Mouse (Mus musculus): ENCODE measurements around the gene Cyp2ab1. TPM values are rescaled to one million over a fixed set of nuclear protein-coding genes. Genes with fewer than 3 reads are reported as not detected.
A peak's percentile ranks its signal among the peaks of the same experiment; 100 is the strongest.
"Not testable (repeated sequence)": the region's sequence is repeated elsewhere in the genome, so short reads cannot be mapped to it uniquely, and the experiment has no call there.

Cyp2ab1 gene
- 1 to 10 TPM in 1 of 2 experiments, not detected in 1; 1.1 TPM for total RNA-seq (2021)
- long read RNA-seq, experiment 1 = 0 reads
- long read RNA-seq, experiment 2 = 0 reads

DNA sequence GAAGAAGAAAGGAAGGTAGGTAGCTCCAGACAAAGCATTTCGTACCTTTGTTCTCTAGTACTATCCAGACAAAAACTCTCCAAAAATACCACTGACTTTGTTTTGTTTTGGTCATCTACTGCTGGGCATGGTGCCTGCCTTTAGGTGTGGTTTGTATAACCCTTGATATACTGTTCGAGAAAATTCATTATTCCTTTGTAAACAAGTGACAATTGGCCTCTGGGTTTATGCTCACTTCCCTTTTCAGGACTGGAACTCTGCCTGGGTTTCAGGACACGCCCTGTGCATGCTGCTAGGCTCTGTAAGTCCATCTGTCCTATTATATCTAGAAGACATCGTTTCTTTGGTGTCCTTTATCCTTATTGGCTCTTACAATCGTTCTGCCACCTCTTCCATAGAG is at the start of gene Cyp2ab1:
Gene Cyp2ab1 (minus strand): TSS at position 119 of the 400 bp plus-strand sequence.
- no peak for DNase-seq

DNA sequence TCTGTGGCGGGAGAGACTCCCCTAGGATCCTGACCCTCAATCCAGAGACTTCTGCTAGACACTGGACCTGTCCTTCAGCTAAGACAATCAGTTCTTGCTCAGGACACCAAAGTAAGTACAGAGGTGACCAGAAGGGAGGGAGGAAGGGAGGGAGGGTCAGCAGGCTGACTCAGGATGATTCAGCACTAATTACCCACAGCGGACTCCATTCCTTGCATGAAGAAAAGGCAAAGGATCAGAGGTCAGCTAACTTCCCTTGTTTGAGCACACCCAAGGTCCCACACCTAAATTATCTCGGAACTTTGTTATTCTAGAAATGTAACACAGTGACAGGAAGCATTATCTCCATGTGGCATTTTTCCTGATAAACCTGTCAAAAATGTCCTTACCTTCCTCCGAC is 46.5 kb upstream of the Cyp2ab1 start:
- no peak for DNase-seq

DNA sequence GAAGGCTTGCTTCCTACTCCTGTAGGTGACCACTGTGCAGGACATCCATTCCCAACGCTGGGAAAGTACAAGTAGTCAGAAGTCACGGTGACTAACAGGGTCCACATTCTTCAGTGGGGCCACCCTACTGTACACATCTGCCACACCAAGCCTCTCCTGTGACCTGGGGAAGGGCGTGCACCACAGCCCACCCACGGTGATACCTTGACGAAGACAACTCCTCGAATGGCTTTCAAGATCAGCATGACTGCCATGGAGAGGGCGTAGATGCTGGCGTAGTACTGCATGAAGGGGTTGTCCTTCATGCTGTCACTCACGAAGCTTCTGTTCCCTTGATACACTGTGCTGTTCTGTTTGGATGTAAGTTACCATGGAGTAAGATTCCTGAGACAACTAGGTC is 43.0 kb upstream of the Cyp2ab1 start:
- DNase-seq = no peak

DNA sequence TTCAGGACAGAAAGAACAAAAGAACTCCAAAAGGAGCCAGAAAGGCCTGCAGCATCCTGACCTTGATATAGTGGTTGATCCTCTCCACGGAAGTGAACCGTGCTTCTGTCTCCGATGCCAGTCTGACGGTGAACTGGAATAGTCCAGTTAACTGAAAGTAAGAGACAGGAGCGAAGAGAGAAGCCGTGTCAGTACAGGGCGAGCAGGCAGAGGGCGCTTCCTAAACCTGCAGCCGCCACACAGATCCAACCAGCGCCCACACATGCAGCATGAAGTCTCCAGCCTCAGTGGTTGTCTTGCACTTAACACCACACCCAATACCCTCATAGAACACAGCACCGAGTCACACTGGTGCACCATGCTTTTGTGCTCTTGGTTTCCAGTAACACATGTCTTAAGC is 36.9 kb upstream of the Cyp2ab1 start:
- no peak for DNase-seq

DNA sequence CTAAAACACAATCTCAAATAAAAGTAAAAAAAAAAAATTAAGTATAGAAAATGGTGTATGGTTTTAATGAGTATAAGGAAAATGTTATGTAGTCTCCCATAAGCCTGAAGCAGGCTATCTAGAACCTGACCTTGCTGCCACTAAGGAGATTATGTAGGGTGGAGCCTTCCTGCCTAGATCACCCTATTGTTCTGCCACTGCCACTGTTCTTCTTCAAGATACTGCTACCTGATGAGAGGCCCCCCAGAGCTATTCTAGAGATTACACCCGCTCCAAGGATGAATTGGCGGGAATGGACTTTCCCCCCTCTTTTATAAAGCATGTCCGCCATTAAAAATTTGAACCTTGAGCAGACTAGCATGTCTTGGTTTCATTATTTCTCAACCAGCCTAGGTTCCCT is 36.3 kb upstream of the Cyp2ab1 start:
- DNase-seq = not testable (repeated sequence)

DNA sequence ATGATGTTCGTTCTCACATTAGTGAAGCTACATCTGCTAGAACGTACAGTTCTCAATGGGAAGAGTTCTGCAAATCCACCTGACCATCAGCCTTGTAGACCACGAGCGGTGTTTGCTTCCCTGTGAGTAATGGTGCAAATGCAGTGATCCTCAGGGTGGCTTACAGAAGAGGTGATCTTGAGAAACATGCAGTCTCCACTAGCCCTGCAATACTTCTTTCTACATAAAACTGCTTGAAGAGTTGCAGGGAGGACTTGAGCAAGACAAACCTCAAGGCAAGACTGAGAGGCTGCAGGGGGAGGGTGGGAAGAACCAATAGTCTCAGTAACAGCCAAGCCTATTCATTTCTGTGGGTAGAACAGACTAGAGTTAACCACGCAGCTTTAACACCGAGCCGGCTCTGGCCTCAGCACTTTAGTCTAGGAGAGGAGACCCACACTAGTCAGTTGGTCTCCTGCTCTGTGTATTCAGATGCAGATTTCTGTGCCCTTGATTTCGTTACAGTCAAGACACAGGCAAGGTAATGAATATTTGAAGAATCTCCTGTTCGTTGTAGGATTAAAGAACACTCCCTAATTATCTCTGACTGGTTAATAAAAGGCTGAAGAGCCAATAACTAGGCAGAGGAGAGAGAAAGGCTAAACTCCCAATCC is 34.6 kb upstream of the Cyp2ab1 start:
- no peak for DNase-seq

DNA sequence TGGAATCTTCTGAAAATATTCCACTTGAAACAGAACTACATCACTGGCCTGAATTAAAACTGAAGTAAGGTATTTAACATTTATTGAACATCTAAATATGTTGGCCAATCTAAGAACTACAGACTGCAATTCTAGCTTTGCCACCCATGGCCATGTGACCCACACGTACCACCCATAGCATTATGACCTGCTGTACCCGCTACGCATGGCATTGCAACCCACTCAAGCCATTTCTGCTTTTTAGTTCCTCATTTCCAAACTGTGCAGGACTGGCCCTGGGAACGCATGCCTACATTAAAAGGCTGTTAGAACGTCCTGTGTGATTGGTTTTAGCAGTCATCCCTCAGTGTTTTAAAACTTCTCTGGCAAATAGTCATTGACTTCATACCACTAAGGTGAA is 32.6 kb upstream of the Cyp2ab1 start:
- DNase-seq = no peak

DNA sequence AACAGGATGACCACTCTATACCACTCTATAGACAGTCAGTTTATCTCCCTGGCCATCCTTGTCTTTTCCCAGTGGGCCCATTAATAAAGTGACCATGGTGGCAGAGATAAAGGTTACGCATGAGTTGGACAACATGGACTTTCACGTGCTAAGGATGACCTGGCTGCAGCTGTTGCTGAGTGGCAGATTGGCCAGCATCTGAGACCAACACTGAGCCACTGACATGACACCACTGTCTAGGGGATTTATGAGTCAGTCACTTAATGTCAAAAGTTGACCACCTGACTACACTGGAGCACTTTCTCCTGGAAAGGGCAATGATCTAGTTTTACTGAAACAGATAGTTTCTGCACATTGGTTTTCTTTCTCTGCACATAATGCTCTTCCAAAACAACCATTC is 29.6 kb upstream of the Cyp2ab1 start:
- no peak for DNase-seq

DNA sequence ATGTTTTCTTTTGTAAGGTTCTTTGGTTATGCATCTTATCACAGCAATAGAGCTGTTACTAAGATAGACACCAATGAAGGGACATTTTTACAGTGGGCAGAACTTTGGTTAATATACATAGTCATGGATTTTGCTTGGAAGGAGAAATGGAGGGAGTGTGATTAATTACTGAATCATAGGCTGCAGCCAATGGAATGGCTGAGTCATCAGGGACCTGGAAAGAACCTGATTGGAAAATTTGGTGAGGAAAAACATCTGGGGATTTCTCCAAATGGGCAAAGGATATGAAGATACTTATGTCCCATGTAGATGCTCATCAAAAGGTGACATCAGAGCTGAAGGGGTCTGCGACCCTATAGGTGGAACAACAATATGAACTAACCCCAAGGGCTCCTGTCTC is 28.8 kb upstream of the Cyp2ab1 start:
- no peak for DNase-seq

DNA sequence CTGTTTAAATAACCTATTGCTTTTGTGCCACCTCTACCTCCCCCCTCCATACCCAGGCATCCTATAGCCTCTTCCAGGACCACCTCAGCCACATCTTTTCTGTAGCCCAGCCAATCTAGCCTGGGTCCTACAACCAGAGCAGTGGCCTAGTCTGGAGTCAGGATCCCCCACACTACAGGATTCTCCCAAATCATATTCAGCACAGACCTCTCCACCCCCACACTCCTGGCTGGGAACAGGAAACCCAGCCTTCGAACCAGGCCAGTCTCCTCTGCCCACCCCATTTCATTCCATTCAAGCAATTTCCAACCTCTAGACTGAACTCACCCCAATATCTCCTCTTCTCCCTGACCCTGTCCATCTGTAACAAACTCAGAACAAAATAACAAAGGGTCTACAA is 20.3 kb upstream of the Cyp2ab1 start:
- DNase-seq = no peak

DNA sequence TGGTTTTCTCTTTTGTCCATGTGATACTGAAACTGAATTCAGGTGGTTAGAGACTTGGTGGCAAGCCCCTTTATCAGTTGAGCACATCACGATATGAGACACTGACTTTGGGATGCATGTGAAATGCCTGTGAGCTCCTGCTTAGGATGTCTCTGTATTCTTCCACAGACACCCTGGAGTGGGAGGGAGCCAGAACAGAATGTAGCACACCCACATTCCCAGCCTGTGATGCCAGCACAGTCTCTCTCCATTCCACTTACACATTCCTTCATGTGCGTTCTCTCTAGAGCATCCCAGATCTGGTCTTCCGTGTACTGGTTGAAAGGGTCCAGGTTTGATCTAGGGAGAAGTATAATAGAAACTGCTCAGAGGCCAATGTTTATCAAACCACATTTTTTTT is 13.4 kb upstream of the Cyp2ab1 start:
- no peak for DNase-seq

DNA sequence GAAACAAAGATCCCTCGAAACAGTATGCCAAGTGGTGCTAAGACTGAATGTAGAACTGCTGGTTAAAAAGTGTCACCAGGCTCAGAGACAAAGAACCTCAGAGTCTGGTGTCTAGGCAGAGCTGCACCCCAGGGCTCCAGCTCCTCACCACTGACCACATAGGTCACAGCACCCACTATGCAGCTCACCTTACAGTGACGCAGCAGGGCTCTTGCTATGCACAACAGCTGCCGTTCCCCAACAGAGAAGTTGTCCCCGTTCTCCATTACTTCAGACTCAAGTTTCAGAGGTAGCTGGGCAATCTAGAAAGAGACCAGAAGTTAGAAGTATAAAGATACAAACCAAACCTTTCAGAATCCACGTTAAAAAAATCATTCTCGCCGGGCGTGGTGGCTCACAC is 9.7 kb upstream of the Cyp2ab1 start:
- no peak for DNase-seq

DNA sequence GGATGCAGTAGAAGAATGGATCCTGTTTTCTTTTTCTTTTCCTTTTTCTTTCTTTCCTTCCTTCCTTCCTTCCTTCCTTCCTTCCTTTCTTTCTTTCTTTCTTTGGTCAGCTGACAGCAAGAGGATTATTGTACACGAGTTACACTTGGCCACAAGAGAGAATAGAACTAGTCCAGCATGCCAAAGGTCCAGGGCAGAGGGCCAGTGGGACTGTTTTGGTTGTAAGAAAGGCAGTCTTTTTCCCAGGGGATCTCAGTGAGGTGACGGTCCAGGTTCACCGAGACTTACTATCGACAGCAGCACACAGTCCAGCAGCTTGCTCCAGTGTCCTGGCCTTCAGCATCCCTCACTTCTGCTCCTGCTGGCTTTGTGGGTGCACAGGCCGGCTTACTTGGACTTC is 3.1 kb upstream of the Cyp2ab1 start:
- DNase-seq = peak; percentile 51

DNA sequence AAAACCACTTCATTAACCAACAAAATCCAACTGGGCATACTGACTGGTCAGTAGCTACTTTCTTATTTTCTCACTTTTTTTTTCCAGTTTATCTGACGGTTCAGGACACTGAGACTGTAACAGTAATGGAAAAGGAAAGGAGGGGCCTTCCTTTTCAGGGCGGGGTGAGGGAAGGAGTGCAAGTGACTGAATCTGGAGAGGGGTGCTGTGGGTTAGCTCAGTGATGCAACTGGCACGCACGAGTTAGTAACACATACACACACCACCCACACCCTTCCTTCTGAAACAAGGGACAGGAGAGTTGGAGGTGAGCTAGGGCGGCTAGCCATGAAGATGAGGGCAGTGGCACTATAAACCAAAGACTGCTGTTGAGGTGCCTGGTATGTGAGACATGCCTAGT is 1.3 kb downstream of the Cyp2ab1 start:
- no peak for DNase-seq

DNA sequence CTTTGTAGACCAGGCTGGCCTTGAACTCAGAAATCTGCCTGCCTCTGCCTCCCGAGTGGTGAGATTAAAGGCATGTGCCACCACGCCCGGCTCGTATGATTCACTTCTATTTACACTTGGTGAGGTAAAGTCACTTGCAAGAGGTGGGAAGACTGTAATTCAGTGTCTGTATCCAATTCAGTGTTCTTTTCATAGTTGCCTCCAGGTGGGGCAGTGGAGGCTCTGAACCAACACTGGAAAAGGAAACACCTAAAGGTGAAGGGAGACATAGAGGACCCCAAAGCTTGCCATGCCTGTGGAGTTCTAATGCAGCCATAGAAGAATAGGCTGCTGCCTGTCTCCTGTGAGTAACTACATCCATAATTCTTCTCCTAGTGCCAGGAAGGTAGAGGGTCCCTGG is 2.9 kb downstream of the Cyp2ab1 start:
- DNase-seq = no peak

DNA sequence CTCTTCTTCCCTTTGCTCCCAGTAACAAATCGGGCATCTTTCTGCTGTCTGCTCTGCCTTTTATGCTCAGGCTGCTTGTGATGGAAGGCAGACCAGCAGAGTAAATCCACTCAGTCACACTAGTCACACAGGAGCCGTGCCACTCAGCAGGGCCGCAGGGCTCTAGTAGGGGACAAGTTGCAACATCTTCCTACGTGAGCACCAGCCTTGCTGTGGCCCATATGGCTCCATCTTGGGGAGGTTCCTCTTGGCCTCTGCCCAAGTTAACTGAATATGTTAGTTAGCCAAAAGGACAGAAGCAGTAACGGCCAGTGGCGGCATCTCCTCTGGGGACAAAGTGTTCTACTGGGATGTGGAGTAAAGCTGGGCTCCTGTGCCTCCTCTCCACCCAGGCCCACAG is 8.4 kb downstream of the Cyp2ab1 start:
- no peak for DNase-seq

DNA sequence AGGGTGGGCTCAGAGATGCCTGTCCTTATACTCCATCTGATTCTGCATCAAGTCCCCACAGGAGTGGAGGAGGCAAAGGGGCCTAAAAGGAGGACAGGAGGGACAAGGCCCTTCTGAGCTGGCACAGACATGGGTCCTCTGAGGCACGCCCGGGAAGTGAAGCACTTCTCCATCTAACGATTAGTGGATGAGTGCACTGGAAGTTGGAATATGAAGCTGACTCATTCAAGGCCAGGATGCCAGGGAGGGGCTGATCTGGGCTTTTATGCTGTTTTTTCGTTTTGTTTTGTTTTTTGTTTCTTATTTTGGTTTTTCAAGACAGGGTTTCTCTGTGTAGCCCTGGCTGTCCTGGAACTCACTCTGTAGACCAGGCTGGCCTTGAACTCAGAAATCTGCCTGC is 9.9 kb downstream of the Cyp2ab1 start:
- no peak for DNase-seq

DNA sequence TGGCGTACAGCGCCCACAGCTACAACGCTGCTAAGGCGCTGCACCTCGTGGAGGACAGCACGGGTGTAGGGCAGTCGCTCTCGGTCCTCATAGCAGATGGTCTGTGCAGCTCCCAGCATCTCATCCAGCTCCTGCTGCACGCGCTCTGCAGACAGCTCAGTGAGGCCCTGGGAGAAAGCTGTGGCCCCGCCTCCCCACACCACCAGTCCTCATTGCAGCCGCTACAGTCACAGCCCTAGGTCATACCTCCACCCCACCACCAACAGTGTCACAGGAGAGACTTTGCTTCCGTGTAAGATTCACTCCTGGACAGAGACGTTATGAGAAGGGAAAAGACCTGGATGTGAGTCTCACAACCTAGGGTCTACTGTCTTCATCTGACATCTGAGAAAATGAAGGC is 12.9 kb downstream of the Cyp2ab1 start:
- no peak for DNase-seq

DNA sequence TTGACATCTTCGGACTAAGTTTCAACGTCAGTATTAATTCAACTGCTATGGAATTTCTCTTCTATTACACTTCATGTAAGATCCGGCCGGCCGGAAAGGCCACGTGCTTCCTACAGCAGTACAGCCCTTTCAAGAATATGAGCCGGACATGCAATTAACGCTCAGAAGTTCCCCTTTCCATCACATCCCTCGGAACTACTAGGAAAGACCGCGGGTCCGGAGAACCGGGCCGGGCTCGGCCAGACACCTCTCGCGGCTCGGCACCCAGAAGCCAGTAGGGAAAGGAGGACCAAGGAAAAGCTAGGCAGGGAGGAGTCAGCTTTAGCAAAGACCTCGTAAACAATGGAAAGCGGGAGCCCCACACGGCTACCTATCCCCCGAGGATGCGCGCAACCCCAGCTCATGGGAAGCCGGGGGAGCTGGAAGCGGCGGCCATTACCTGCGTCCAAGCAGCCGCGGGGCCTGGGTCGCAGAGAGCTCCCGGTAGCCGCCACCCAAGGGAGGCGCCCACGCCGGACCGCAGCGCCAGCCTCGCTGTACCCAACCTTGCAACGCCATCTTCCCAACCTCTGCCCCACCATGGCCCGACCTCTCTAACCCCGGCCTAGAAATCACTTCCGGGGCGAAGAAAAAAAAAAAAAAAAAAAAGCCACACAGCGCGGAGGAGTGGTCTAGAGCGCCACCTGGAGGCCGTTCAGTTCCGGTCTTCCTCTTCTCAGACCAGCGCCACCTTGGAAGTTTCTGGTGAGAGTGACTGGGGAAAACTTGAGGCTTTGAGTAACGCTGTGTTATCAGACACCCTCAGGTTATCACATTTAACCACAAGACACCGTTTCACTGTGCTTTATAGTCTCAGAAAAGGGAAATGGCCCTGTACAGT is 23.2 kb downstream of the Cyp2ab1 start, which contains the start of gene Parl:
Gene Parl (minus strand): TSS at position 618 of the 880 bp plus-strand sequence.
- DNase-seq = peak; percentile 88

DNA sequence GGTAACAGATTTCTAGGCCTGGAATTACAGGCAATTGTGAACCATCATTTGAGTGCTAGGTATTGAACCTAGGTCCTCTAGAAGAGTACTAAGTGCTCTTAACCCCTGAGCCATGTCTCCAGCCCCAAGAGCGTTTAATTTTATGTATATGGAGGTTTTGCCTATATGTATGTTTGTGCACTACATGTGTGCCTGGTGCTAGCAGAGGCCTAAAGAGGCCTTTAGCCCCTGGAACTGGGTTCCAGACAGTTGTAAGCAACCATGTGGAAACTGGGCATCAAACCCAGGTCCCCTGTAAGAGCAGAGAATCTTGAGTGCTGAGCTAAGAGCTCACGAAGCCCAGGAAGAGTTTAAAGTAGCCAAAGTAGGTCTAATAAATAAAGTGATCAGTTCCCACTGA is 25.1 kb downstream of the Cyp2ab1 start:
- DNase-seq = no peak

DNA sequence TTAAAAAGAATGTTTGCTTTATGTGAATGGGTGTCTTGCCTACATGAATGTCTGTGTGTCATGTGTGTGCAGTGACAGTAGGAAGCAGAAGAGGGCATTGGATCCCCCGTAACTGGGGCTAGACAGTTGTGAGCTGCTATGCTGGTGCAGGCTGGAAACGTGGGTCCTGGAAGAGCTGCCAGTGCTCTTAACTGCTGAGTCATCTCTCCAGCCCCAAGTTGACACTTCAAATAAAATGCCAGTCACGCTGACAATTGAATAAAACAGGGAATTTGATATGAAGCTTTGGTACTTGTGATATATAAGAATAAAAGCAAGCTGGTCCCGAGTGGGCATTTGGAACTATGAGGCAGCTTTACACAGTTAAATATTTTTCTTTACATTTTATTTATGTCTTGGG is 45.0 kb downstream of the Cyp2ab1 start:
- no peak for DNase-seq

DNA sequence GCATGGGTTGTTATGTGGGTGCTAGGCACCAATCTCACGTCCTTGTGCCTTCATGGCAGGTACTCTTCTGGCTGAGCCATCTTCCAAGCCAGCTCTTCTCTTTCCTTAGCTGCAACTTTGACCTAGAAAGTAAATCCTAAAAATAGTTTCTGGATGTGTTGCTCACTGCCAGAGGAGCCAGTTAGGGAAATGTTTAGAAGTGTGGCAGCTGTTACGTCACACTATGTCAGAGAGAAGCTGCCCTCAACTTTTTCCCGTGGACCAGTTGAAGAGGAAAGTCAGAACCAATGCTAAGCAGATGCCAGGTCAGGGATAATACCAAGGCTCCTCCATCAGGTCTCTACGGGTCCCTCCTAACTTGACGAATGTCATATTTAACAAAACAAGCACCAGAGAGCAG is 45.8 kb downstream of the Cyp2ab1 start:
- DNase-seq = no peak

DNA sequence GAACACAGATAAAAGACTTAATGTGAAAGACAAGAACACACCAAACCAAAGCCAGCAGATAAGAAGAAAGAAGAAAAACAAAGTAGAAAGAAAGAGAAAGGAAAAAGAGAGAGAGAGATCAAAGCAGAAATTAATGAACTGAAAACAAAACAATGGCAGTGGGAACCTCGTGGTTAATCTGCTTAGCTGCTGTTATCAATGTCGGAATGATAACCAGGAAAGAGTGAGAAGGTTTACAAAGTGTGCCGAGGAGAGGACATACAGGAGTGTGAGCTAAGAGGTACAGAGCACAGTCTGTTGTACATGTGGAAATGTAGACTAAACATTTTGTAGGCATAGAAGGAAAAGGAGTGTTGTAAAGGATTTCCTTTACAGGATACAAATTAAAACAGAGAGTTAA is 52.2 kb downstream of the Cyp2ab1 start:
- no peak for DNase-seq

DNA sequence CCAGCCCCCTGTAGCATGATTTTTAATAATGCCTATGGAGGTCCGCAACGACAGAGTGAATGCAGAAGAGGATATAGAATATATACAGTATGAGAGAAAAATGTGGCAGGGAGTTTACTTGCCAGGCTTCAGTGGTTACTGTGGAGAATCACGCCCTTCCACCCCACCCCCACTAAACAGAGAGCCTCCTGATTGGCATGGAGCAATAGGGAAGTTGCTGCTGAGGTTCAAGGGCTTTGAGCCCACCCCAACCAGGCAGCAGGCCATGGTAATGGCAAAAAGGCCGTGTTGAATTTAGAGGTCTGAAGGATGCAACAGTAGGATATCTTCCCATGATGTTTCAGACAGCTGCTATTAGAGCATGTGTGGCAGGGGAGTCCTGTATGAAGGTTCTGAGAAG is 53.9 kb downstream of the Cyp2ab1 start:
- DNase-seq = no peak

Data from adrenal gland, postnatal 10 days (tissue).